Mouse (Mus musculus): Measurements from ENCODE around the gene Jagn1. TPM values are rescaled to one million over a fixed set of nuclear protein-coding genes. Genes with fewer than 3 reads are reported as not detected.

Jagn1 gene
- polyA plus RNA-seq, 1 experiment from 2014 or later, result 30.1 TPM

DNA sequence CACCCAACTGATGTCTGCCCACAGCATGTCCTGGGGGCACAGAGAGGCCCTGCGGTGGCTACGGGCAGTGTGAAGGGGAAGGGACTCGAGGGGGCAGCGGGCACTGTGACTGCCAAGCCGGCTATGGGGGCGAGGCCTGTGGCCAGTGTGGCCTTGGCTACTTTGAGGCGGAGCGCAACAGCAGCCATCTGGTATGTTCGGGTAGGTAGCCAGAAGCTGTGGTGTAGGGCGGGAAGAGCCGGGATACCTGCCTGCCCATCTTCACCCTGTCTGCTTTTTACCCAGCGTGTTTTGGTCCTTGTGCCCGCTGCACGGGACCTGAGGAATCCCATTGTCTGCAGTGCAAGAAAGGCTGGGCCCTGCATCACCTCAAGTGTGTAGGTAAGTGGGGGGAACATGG is 47.0 kb downstream of the Jagn1 start:
- H3K9ac ChIP-seq (ENCODE audit: low read depth, low read length), result no peak overlapping the region
- WGBS (ENCODE audit: insufficient replicate concordance), result 75% methylated on average over 14 of the region's 14 CpGs
- no peak overlapping the region for H3K4me3 ChIP-seq (ENCODE audit: low read depth, low read length)
- no peak for ATAC-seq (ENCODE audit: low read depth)
- peaks cover under 1% of the 10 kb centered on the region; the same call in 1 of the 2 replicates for H3K27me3 ChIP-seq (ENCODE audit: control insufficient read depth, insufficient read depth, low read depth, low read length)
- no peak overlapping the region for H3K4me2 ChIP-seq (ENCODE audit: low read depth, low read length)
- H3K27ac ChIP-seq (ENCODE audit: low read length), result no peak overlapping the region
- H3K4me1 ChIP-seq (ENCODE audit: control insufficient read depth, low read depth, low read length), result peaks cover 15% of the 10 kb centered on the region
- no peaks in the 10 kb centered on the region for H3K36me3 ChIP-seq (ENCODE audit: control insufficient read depth, insufficient read depth)
- H3K9me3 ChIP-seq (replicated peaks; ENCODE audit: control insufficient read depth, low read length), result no peaks in the 10 kb centered on the region

- H3K27me3 ChIP-seq (ENCODE audit: control insufficient read depth, insufficient read depth, low read depth, low read length), result peaks cover 17% of the 10 kb centered on the region
- H3K4me3 ChIP-seq (ENCODE audit: low read depth, low read length), result no peak overlapping the region
- H3K9ac ChIP-seq (ENCODE audit: low read depth, low read length), result no peak overlapping the region
- WGBS (ENCODE audit: insufficient replicate concordance), result 72% methylated on average over 24 of the region's 24 CpGs
- no peaks in the 10 kb centered on the region for H3K9me3 ChIP-seq (replicated peaks; ENCODE audit: control insufficient read depth, low read length)
- H3K4me1 ChIP-seq (ENCODE audit: control insufficient read depth, low read depth, low read length), result peaks cover 13% of the 10 kb centered on the region
- H3K27ac ChIP-seq (ENCODE audit: low read length), result no peak overlapping the region
- no peak for ATAC-seq (ENCODE audit: low read depth)
- H3K4me2 ChIP-seq (ENCODE audit: low read depth, low read length), result no peak overlapping the region
- H3K36me3 ChIP-seq (ENCODE audit: control insufficient read depth, insufficient read depth), result no peaks in the 10 kb centered on the region
These were observed 49.9 kb downstream of the Jagn1 start for GRCm38 (mm10) chr6:113492101-113492864.

DNA sequence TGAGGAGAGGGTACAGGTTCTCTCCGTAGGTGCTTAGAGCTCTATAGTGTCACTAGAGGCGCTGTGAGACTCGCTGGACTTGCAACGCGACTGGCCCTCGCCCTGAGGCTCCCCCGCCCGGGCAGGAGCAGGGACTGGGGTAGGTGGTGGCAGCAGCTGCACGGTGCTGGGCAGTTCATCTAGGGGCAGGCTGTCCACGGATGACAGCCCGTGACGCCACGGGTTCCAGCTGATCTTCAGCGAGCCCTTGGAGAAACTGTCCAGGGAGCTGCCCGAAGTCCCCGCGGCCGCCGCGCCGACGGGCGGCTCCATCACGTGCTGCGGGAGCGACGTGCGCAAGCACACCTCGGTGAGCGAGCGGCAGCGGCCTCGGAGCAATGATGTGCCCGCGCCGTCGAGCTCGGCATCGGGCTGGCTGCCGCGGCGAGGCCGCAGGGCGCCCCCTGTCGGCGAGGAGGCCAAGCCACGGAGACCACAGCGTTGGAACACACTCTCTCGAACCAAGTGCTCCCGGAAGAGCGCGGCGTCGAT is 52.0 kb downstream of the Jagn1 start:
- no peaks in the 10 kb centered on the region for H3K36me3 ChIP-seq (ENCODE audit: control insufficient read depth, insufficient read depth)
- H3K4me2 ChIP-seq (ENCODE audit: low read depth, low read length), result peak overlapping the region; percentile 77
- H3K4me3 ChIP-seq (ENCODE audit: low read depth, low read length), result peak overlapping the region; percentile 52
- no peaks in the 10 kb centered on the region for H3K9me3 ChIP-seq (replicated peaks; ENCODE audit: control insufficient read depth, low read length)
- WGBS (ENCODE audit: insufficient replicate concordance), result 1% methylated on average over 54 of the region's 54 CpGs
- H3K9ac ChIP-seq (ENCODE audit: low read depth, low read length), result peak overlapping the region; percentile 59
- H3K27ac ChIP-seq (ENCODE audit: low read length), result no peak overlapping the region
- H3K27me3 ChIP-seq (ENCODE audit: control insufficient read depth, insufficient read depth, low read depth, low read length), result peaks cover 17% of the 10 kb centered on the region
- H3K4me1 ChIP-seq (ENCODE audit: control insufficient read depth, low read depth, low read length), result peaks cover 7% of the 10 kb centered on the region
- peak; percentile 82 for ATAC-seq (ENCODE audit: low read depth)

DNA sequence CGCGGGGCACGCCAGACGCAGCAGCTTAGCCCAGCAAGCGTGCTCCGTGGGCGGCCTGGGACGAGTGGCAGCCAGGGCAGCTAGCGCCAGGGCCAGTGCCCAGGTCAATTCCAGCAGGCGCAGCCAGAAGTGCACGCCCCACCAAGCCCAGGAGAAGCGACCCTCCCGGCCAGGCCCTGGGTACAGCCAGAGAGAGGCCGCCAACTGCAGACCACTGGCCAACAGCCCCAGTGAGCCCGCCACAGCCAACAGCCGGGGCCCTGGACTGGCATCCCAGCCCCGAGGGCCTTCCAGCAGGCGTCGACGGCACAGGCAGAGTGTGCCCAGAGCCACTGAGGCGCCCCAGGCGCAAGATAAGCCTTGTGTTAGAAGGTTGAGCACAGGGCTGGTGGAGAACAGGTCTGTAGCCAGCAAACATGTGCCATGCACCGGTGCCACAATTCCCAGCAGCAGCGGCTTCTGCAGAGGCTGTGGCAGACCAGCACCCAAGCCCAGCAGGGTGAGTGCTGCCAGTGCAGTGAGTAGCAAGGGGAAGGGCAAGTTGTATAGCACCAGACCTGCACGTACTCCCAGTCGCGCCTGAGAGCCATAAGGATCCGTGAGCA is 52.8 kb downstream of the Jagn1 start:
- Histone ChIP-seq H3K36me3 (ENCODE audit: control insufficient read depth, insufficient read depth) (no peaks in the 10 kb centered on the region), H3K4me3 (ENCODE audit: low read depth, low read length) (peak overlapping the region; percentile 52), H3K27me3 (ENCODE audit: control insufficient read depth, insufficient read depth, low read depth, low read length) (peaks cover 18% of the 10 kb centered on the region), H3K4me2 (ENCODE audit: low read depth, low read length) (peak overlapping the region; percentile 77), H3K4me1 (ENCODE audit: control insufficient read depth, low read depth, low read length) (peaks cover 7% of the 10 kb centered on the region), H3K9me3 (replicated peaks; ENCODE audit: control insufficient read depth, low read length) (no peaks in the 10 kb centered on the region), H3K9ac (ENCODE audit: low read depth, low read length) (no peak overlapping the region), H3K27ac (ENCODE audit: low read length) (no peak overlapping the region)
- no peak for ATAC-seq (ENCODE audit: low read depth)
- 39% methylated on average over 28 of the region's 28 CpGs for WGBS (ENCODE audit: insufficient replicate concordance)

Small RNA genes within 50 kb of the gene (microRNA-seq; reads per million reads assigned to microRNA genes)
- not detected for gene Gm24387

Other genes with a start within 250 kb of the Jagn1 start
- gene Lhfpl4, start 247.2 kb upstream of the Jagn1 start, polyA plus RNA-seq (2015; fragmentation: Nextera tagmentation; extraction: Ambion mirVana), result 0.11 TPM in 2 replicates
- gene Mtmr14, start 204.7 kb upstream of the Jagn1 start, polyA plus RNA-seq (2015; fragmentation: Nextera tagmentation; extraction: Ambion mirVana), result 16.4 and 16.8 TPM in 2 replicates
- gene Cpne9, start 160.3 kb upstream of the Jagn1 start, polyA plus RNA-seq (2015; fragmentation: Nextera tagmentation; extraction: Ambion mirVana), result 0.02 TPM in 1 of 2 replicates, not detected in the other
- 7.5 and 7.7 TPM in 2 replicates for gene Brpf1, start 135.4 kb upstream of the Jagn1 start, polyA plus RNA-seq (2015; fragmentation: Nextera tagmentation; extraction: Ambion mirVana)
- 4.4 and 5.0 TPM in 2 replicates for gene Ogg1, start 115.6 kb upstream of the Jagn1 start, polyA plus RNA-seq (2015; fragmentation: Nextera tagmentation; extraction: Ambion mirVana)
- gene Camk1, start 98.6 kb upstream of the Jagn1 start, polyA plus RNA-seq (2015; fragmentation: Nextera tagmentation; extraction: Ambion mirVana), result 17.0 and 19.7 TPM in 2 replicates
- 16.5 and 17.2 TPM in 2 replicates for gene Tada3, start 64.7 kb upstream of the Jagn1 start, polyA plus RNA-seq (2015; fragmentation: Nextera tagmentation; extraction: Ambion mirVana)
- 178 and 179 TPM in 2 replicates for gene Arpc4, start 64.5 kb upstream of the Jagn1 start, polyA plus RNA-seq (2015; fragmentation: Nextera tagmentation; extraction: Ambion mirVana)
- gene Ttll3, start 53.3 kb upstream of the Jagn1 start, polyA plus RNA-seq (2015; fragmentation: Nextera tagmentation; extraction: Ambion mirVana), result 0.90 and 1.3 TPM in 2 replicates
- gene Rpusd3, start 23.2 kb upstream of the Jagn1 start, polyA plus RNA-seq (2015; fragmentation: Nextera tagmentation; extraction: Ambion mirVana), result 11.8 and 12.1 TPM in 2 replicates
- gene Cidec, start 6.8 kb upstream of the Jagn1 start, polyA plus RNA-seq (2015; fragmentation: Nextera tagmentation; extraction: Ambion mirVana), result 0.14 and 0.40 TPM in 2 replicates
- gene Il17re, start 15.9 kb downstream of the Jagn1 start, polyA plus RNA-seq (2015; fragmentation: Nextera tagmentation; extraction: Ambion mirVana), result 0.19 and 0.33 TPM in 2 replicates
- gene Il17rc, start 28.9 kb downstream of the Jagn1 start, polyA plus RNA-seq (2015; fragmentation: Nextera tagmentation; extraction: Ambion mirVana), result 9.5 and 11.9 TPM in 2 replicates
- 6.9 and 7.3 TPM in 2 replicates for gene Creld1, start 40.7 kb downstream of the Jagn1 start, polyA plus RNA-seq (2015; fragmentation: Nextera tagmentation; extraction: Ambion mirVana)
- gene Prrt3, start 59.4 kb downstream of the Jagn1 start, polyA plus RNA-seq (2015; fragmentation: Nextera tagmentation; extraction: Ambion mirVana), result 0.05 TPM in 1 of 2 replicates, not detected in the other
- gene Emc3, start 89.1 kb downstream of the Jagn1 start, polyA plus RNA-seq (2015; fragmentation: Nextera tagmentation; extraction: Ambion mirVana), result 40.6 and 42.0 TPM in 2 replicates
- gene Fancd2, start 89.1 kb downstream of the Jagn1 start, polyA plus RNA-seq (2015; fragmentation: Nextera tagmentation; extraction: Ambion mirVana), result 6.8 and 7.3 TPM in 2 replicates
- gene Fancd2os, start 158.1 kb downstream of the Jagn1 start, polyA plus RNA-seq (2015; fragmentation: Nextera tagmentation; extraction: Ambion mirVana), result not detected in 2 replicates
- 77.9 and 78.0 TPM in 2 replicates for gene Brk1, start 162.2 kb downstream of the Jagn1 start, polyA plus RNA-seq (2015; fragmentation: Nextera tagmentation; extraction: Ambion mirVana)
- 9.0 and 9.1 TPM in 2 replicates for gene Vhl, start 181.4 kb downstream of the Jagn1 start, polyA plus RNA-seq (2015; fragmentation: Nextera tagmentation; extraction: Ambion mirVana)
- gene Irak2, start 195.9 kb downstream of the Jagn1 start, polyA plus RNA-seq (2015; fragmentation: Nextera tagmentation; extraction: Ambion mirVana), result 12.4 and 13.2 TPM in 2 replicates